Mouse (Mus musculus): ENCODE data around the gene Abca4.
"Not testable (repeated sequence)": the region's sequence is repeated elsewhere in the genome, so short reads cannot be mapped to it uniquely, and the experiment has no call there.

Abca4 gene

GRCm38 (mm10) chr3:122210434-122210833 is 166.2 kb downstream of the Abca4 start:
- no peak for DNase-seq (ENCODE audit: extremely low spot score, low spot score)

GRCm38 (mm10) chr3:122210846-122211245 is 166.6 kb downstream of the Abca4 start:
- no peak for DNase-seq (ENCODE audit: extremely low spot score, low spot score)

DNA sequence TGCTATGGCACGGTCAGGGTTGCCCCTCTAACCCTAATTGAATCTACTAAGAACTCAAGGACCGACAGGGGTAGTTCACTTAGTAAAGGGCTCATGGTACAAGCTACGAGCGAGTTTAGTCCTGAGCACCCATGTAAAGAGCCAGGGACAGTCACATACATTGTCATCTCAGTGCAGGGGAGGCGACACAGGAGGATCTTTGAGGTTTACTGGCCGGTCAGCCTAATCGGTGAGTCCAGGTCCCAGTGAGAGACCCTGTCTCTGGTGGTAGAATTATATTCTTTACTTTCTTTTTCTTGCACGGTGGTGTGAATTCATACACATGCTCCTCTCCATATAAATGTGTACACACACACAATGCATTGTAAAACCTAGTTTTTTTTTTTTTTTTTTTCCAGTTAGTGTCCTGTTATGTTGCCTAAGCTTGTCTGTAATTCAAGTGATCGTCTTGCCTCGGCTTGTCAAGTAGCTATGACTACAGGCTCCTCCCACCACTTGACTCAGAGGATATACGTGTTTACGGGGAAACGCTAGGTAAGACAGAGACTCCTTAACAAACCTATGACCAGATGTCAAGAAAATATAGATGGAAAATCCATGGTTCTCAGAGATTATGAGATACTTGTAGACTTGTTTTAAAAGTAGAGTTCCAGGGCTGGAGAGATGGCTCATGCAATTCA is 167.3 kb downstream of the Abca4 start:
- no peak for DNase-seq (ENCODE audit: extremely low spot score, low spot score)

GRCm38 (mm10) chr3:122221240-122222036 is 177.2 kb downstream of the Abca4 start:
- DNase-seq (ENCODE audit: extremely low spot score, low spot score): no peak

- not testable (repeated sequence) for DNase-seq (ENCODE audit: extremely low spot score, low spot score)
Observed at GRCm38 (mm10) chr3:122226972-122227371, 182.7 kb downstream of the Abca4 start.
